20 mouse cellular contexts compared by ENCODE assay signal in the genomic region with DNA sequence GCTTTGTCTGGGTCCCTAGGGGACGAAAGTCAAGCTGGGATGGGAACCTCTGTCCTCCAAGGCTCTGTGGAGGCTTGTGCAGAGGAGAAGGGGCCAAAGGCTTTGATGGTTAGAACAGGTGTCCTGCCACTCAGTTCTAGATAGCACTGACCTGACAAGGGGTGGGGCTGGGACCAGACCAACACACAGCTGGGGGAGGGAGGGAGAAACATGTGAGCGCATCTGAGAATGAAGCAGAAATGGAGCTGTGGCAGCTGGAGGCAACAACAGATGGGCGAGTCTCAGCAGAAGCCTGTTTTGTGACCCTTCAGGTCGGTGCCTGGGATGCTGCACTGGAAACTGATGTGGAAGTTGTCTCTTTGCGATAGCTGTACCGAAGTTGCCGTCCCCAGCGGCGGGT. TPM values are rescaled to one million over a fixed set of nuclear protein-coding genes. Genes with fewer than 3 reads are reported as not detected.
DNase-seq lines count a peak whose midpoint lies in the region; ATAC-seq and TF ChIP-seq lines count a peak whose summit lies in the region.
"Had no signal": no experiment of that assay in that cellular context is flagged by ENCODE, and none has a peak within 500 bp of the region (broad histone marks: within the 10 kb centered on the region; RNA-seq: fewer than 3 reads in every experiment).

No protein-coding gene starts in this region.

- peak overlapping the region; percentile 30; the same call in 1 of the 2 replicates for H3K27ac ChIP-seq in hindbrain, embryonic 12.5 days
- H3K27ac ChIP-seq in hindbrain, embryonic 14.5 days, result no peak overlapping the region
- no peak overlapping the region for H3K27ac ChIP-seq in midbrain, embryonic 16.5 days (ENCODE audit: low read length)
- H3K27ac ChIP-seq in midbrain, embryonic 10.5 days (replicated peaks), result no peak overlapping the region
- no peak overlapping the region for H3K27ac ChIP-seq in hindbrain, embryonic 16.5 days (ENCODE audit: low read depth, low read length)
- H3K27ac ChIP-seq: embryonic facial prominence, embryonic 12.5 days; forebrain, embryonic 13.5 days; heart, embryonic 13.5 days had no signal

- no peak overlapping the region for H3K4me2 ChIP-seq in hindbrain, embryonic 12.5 days (replicated peaks)
- H3K4me2 ChIP-seq in hindbrain, embryonic 14.5 days (replicated peaks), result no peak overlapping the region
- H3K4me2 ChIP-seq in midbrain, embryonic 16.5 days (ENCODE audit: low read length), result no peak overlapping the region
- H3K4me2 ChIP-seq in hindbrain, embryonic 16.5 days (ENCODE audit: low read length), result no peak overlapping the region
- H3K4me2 ChIP-seq in myocyte (ENCODE audit: low read depth), result no peak overlapping the region
- H3K4me2 ChIP-seq: embryonic facial prominence, embryonic 12.5 days; forebrain, embryonic 13.5 days; heart, embryonic 13.5 days had no signal

- no peaks in the 10 kb centered on the region for H3K9me3 ChIP-seq in hindbrain, embryonic 12.5 days (replicated peaks)
- no peaks in the 10 kb centered on the region for H3K9me3 ChIP-seq in hindbrain, embryonic 14.5 days (ENCODE audit: control insufficient read depth, low read length)
- no peaks in the 10 kb centered on the region for H3K9me3 ChIP-seq in midbrain, embryonic 16.5 days (replicated peaks; ENCODE audit: control insufficient read depth, low read length, poor library complexity, severe bottlenecking)
- no peaks in the 10 kb centered on the region for H3K9me3 ChIP-seq in midbrain, embryonic 10.5 days (replicated peaks)
- no peaks in the 10 kb centered on the region for H3K9me3 ChIP-seq in hindbrain, embryonic 16.5 days (ENCODE audit: control insufficient read depth, low read length)
- H3K9me3 ChIP-seq: embryonic facial prominence, embryonic 12.5 days; forebrain, embryonic 13.5 days; heart, embryonic 13.5 days had no signal

- WGBS in hindbrain, embryonic 12.5 days, result 66% methylated on average over 9 of the region's 9 CpGs
- 63% methylated on average over 9 of the region's 9 CpGs for WGBS in hindbrain, embryonic 14.5 days
- 78% methylated on average over 9 of the region's 9 CpGs for WGBS in midbrain, embryonic 16.5 days
- 80% methylated on average over 9 of the region's 9 CpGs for WGBS in midbrain, embryonic 10.5 days
- 60% methylated on average over 9 of the region's 9 CpGs for WGBS in hindbrain, embryonic 16.5 days

- no peaks in the 10 kb centered on the region for H3K79me2 ChIP-seq in myocyte (ENCODE audit: control insufficient read depth, insufficient read depth)

- H3K9ac ChIP-seq in hindbrain, embryonic 12.5 days, result no peak overlapping the region
- no peak overlapping the region for H3K9ac ChIP-seq in hindbrain, embryonic 14.5 days
- 0 out of 2 replicates have a peak overlapping the region, but pooled peaks have one; percentile 11 for H3K9ac ChIP-seq in midbrain, embryonic 16.5 days (ENCODE audit: low read depth, low read length)
- H3K9ac ChIP-seq in hindbrain, embryonic 16.5 days (ENCODE audit: low read depth, low read length), result no peak overlapping the region
- H3K9ac ChIP-seq: embryonic facial prominence, embryonic 12.5 days; forebrain, embryonic 13.5 days; forebrain, postnatal 0 days; heart, embryonic 13.5 days had no signal

- peaks cover 15% of the 10 kb centered on the region for H3K36me3 ChIP-seq in hindbrain, embryonic 12.5 days
- peaks cover 16% of the 10 kb centered on the region for H3K36me3 ChIP-seq in hindbrain, embryonic 14.5 days (replicated peaks; ENCODE audit: control insufficient read depth, insufficient read depth)
- H3K36me3 ChIP-seq in midbrain, embryonic 16.5 days (ENCODE audit: control insufficient read depth, insufficient read depth, low read length), result peaks cover 8% of the 10 kb centered on the region
- peaks cover 15% of the 10 kb centered on the region for H3K36me3 ChIP-seq in midbrain, embryonic 10.5 days
- peaks cover 7% of the 10 kb centered on the region for H3K36me3 ChIP-seq in hindbrain, embryonic 16.5 days (ENCODE audit: control insufficient read depth, insufficient read depth, low read length)
- peaks cover 20% of the 10 kb centered on the region for H3K36me3 ChIP-seq in myocyte (ENCODE audit: control insufficient read depth, insufficient read depth)

- DNase-seq in hindbrain, embryonic 14.5 days (ENCODE audit: low spot score), result no peak
- no peak for DNase-seq in midbrain, embryonic 10.5 days (ENCODE audit: low spot score)
- no peak for DNase-seq in thymus, postnatal 10 days (ENCODE audit: low spot score in 2 of 2)
- DNase-seq: adrenal gland, adult 2 months; adrenal gland, postnatal 25 days; cerebellum, adult 2 months; cerebellum, postnatal 10 days; embryo, embryonic 11 days; forebrain, postnatal 0 days; gastrocnemius, postnatal 36 days; heart, adult 11 months; heart, postnatal 36 days had no signal

- no peak for ATAC-seq in hindbrain, embryonic 12.5 days (ENCODE audit: low FRiP score)
- ATAC-seq in hindbrain, embryonic 14.5 days (ENCODE audit: low FRiP score), result no peak
- no peak for ATAC-seq in midbrain, embryonic 16.5 days
- peak; percentile 1; the same call in 1 of the 2 replicates for ATAC-seq in hindbrain, embryonic 16.5 days
- ATAC-seq: forebrain, embryonic 13.5 days; forebrain, postnatal 0 days; intestine, embryonic 16.5 days had no signal

- no peak overlapping the region for H3K4me3 ChIP-seq in hindbrain, embryonic 12.5 days
- H3K4me3 ChIP-seq in hindbrain, embryonic 14.5 days (replicated peaks; ENCODE audit: low read length), result no peak overlapping the region
- H3K4me3 ChIP-seq in midbrain, embryonic 16.5 days (ENCODE audit: low read depth, low read length), result no peak overlapping the region
- H3K4me3 ChIP-seq in midbrain, embryonic 10.5 days, result no peak overlapping the region
- no peak overlapping the region for H3K4me3 ChIP-seq in hindbrain, embryonic 16.5 days (ENCODE audit: low read length)
- H3K4me3 ChIP-seq in myocyte, result no peak overlapping the region
- H3K4me3 ChIP-seq: embryonic facial prominence, embryonic 12.5 days; forebrain, embryonic 13.5 days; heart, embryonic 13.5 days had no signal

- TF ChIP-seq POLR2A in myocyte (IDR thresholded peaks at IDR 0.05; ENCODE audit: insufficient read length, low read depth), result no peak

- H3ac ChIP-seq in myocyte (ENCODE audit: control insufficient read depth, insufficient read length), result no peak overlapping the region

- H3K4me1 ChIP-seq in hindbrain, embryonic 12.5 days, result peaks cover 32% of the 10 kb centered on the region
- H3K4me1 ChIP-seq in hindbrain, embryonic 14.5 days (replicated peaks; ENCODE audit: control insufficient read depth, insufficient read depth, low read length), result no peaks in the 10 kb centered on the region
- H3K4me1 ChIP-seq in midbrain, embryonic 16.5 days (ENCODE audit: control insufficient read depth, insufficient read depth, low read length), result peaks cover 2% of the 10 kb centered on the region; the same call in 1 of the 2 replicates
- H3K4me1 ChIP-seq in midbrain, embryonic 10.5 days, result peaks cover 50% of the 10 kb centered on the region
- H3K4me1 ChIP-seq in hindbrain, embryonic 16.5 days (ENCODE audit: control insufficient read depth, insufficient read depth, low read depth, low read length), result peaks cover 11% of the 10 kb centered on the region; the same call in 1 of the 2 replicates

- 0 out of 2 replicates have a peak, but pooled peaks cover 5% of the 10 kb centered on the region for H3K27me3 ChIP-seq in hindbrain, embryonic 12.5 days
- H3K27me3 ChIP-seq in hindbrain, embryonic 14.5 days (ENCODE audit: control insufficient read depth, insufficient read depth, low read length), result no peaks in the 10 kb centered on the region
- no peaks in the 10 kb centered on the region for H3K27me3 ChIP-seq in midbrain, embryonic 16.5 days (ENCODE audit: control insufficient read depth, insufficient read depth, low read depth, low read length)
- H3K27me3 ChIP-seq in midbrain, embryonic 10.5 days (ENCODE audit: low read depth, poor library complexity, severe bottlenecking), result peaks cover 23% of the 10 kb centered on the region
- no peaks in the 10 kb centered on the region for H3K27me3 ChIP-seq in hindbrain, embryonic 16.5 days (replicated peaks; ENCODE audit: control insufficient read depth, insufficient read depth, low read length)
- no peaks in the 10 kb centered on the region for H3K27me3 ChIP-seq in myocyte (ENCODE audit: control insufficient read depth, insufficient read depth, insufficient read length)
- H3K27me3 ChIP-seq: embryonic facial prominence, embryonic 12.5 days had no signal

RNA-seq across cellular contexts. Expression of gene Ccdc24, which starts 3.0 kb away (rescaled TPM):
- polyA plus RNA-seq in hindbrain, embryonic 12.5 days (2016; fragmentation: Nextera tagmentation; extraction: Ambion mirVana), result 2.9 TPM in 2 replicates
- polyA plus RNA-seq in hindbrain, embryonic 14.5 days (2014; fragmentation: Nextera tagmentation; extraction: Ambion mirVana), result 2.5 and 3.9 TPM in 2 replicates
- polyA plus RNA-seq in midbrain, embryonic 16.5 days (2015; fragmentation: Nextera tagmentation; extraction: Ambion mirVana), result 2.3 and 2.4 TPM in 2 replicates
- polyA plus RNA-seq in midbrain, embryonic 10.5 days (2016; fragmentation: Nextera tagmentation; extraction: Ambion mirVana), result 1.1 and 2.2 TPM in 2 replicates
- polyA plus RNA-seq in hindbrain, embryonic 16.5 days (2015; fragmentation: Nextera tagmentation; extraction: Ambion mirVana), result 2.1 and 2.2 TPM in 2 replicates
- 1.8 TPM for polyA plus RNA-seq in myocyte (2012; fragmentation: generic; extraction: Trizol)

RNA-seq across cellular contexts. Expression of gene B4galt2, which starts 14.0 kb away (rescaled TPM):
- 43.9 and 44.3 TPM in 2 replicates for polyA plus RNA-seq in hindbrain, embryonic 12.5 days (2016; fragmentation: Nextera tagmentation; extraction: Ambion mirVana)
- polyA plus RNA-seq in hindbrain, embryonic 14.5 days (2014; fragmentation: Nextera tagmentation; extraction: Ambion mirVana), result 78.0 and 81.4 TPM in 2 replicates
- 58.8 and 65.5 TPM in 2 replicates for polyA plus RNA-seq in midbrain, embryonic 16.5 days (2015; fragmentation: Nextera tagmentation; extraction: Ambion mirVana)
- 24.8 and 27.9 TPM in 2 replicates for polyA plus RNA-seq in midbrain, embryonic 10.5 days (2016; fragmentation: Nextera tagmentation; extraction: Ambion mirVana)
- 64.4 and 65.6 TPM in 2 replicates for polyA plus RNA-seq in hindbrain, embryonic 16.5 days (2015; fragmentation: Nextera tagmentation; extraction: Ambion mirVana)
- 41.6 TPM for polyA plus RNA-seq in myocyte (2012; fragmentation: generic; extraction: Trizol)

RNA-seq across cellular contexts. Expression of gene Atp6v0b, which starts 17.8 kb away (rescaled TPM):
- polyA plus RNA-seq in hindbrain, embryonic 12.5 days (2016; fragmentation: Nextera tagmentation; extraction: Ambion mirVana), result 267 and 289 TPM in 2 replicates
- 589 and 599 TPM in 2 replicates for polyA plus RNA-seq in hindbrain, embryonic 14.5 days (2014; fragmentation: Nextera tagmentation; extraction: Ambion mirVana)
- polyA plus RNA-seq in midbrain, embryonic 16.5 days (2015; fragmentation: Nextera tagmentation; extraction: Ambion mirVana), result 581 and 673 TPM in 2 replicates
- polyA plus RNA-seq in midbrain, embryonic 10.5 days (2016; fragmentation: Nextera tagmentation; extraction: Ambion mirVana), result 193 and 213 TPM in 2 replicates
- 631 and 701 TPM in 2 replicates for polyA plus RNA-seq in hindbrain, embryonic 16.5 days (2015; fragmentation: Nextera tagmentation; extraction: Ambion mirVana)
- 470 TPM for polyA plus RNA-seq in myocyte (2012; fragmentation: generic; extraction: Trizol)

RNA-seq across cellular contexts. Expression of gene Dph2, which starts 22.5 kb away (rescaled TPM):
- 20.5 and 22.4 TPM in 2 replicates for polyA plus RNA-seq in hindbrain, embryonic 12.5 days (2016; fragmentation: Nextera tagmentation; extraction: Ambion mirVana)
- polyA plus RNA-seq in hindbrain, embryonic 14.5 days (2014; fragmentation: Nextera tagmentation; extraction: Ambion mirVana), result 22.9 and 25.1 TPM in 2 replicates
- 21.2 and 23.1 TPM in 2 replicates for polyA plus RNA-seq in midbrain, embryonic 16.5 days (2015; fragmentation: Nextera tagmentation; extraction: Ambion mirVana)
- 27.9 and 30.9 TPM in 2 replicates for polyA plus RNA-seq in midbrain, embryonic 10.5 days (2016; fragmentation: Nextera tagmentation; extraction: Ambion mirVana)
- 21.8 and 24.0 TPM in 2 replicates for polyA plus RNA-seq in hindbrain, embryonic 16.5 days (2015; fragmentation: Nextera tagmentation; extraction: Ambion mirVana)
- 8.5 TPM for polyA plus RNA-seq in myocyte (2012; fragmentation: generic; extraction: Trizol)

RNA-seq across cellular contexts. Expression of gene Slc6a9, which starts 35.0 kb away (rescaled TPM):
- 14.1 and 19.7 TPM in 2 replicates for polyA plus RNA-seq in hindbrain, embryonic 12.5 days (2016; fragmentation: Nextera tagmentation; extraction: Ambion mirVana)
- polyA plus RNA-seq in hindbrain, embryonic 14.5 days (2014; fragmentation: Nextera tagmentation; extraction: Ambion mirVana), result 33.7 and 37.1 TPM in 2 replicates
- polyA plus RNA-seq in midbrain, embryonic 16.5 days (2015; fragmentation: Nextera tagmentation; extraction: Ambion mirVana), result 32.2 and 45.9 TPM in 2 replicates
- 6.7 and 8.6 TPM in 2 replicates for polyA plus RNA-seq in midbrain, embryonic 10.5 days (2016; fragmentation: Nextera tagmentation; extraction: Ambion mirVana)
- 55.3 and 63.8 TPM in 2 replicates for polyA plus RNA-seq in hindbrain, embryonic 16.5 days (2015; fragmentation: Nextera tagmentation; extraction: Ambion mirVana)
- polyA plus RNA-seq in myocyte (2012; fragmentation: generic; extraction: Trizol), result 129 TPM
